Mouse (Mus musculus) embryo, embryonic 11.5 days (tissue): ENCODE results near the gene Fhit.
"Not testable (repeated sequence)": the region's sequence is repeated elsewhere in the genome, so short reads cannot be mapped to it uniquely, and the experiment has no call there.

Experiments used
- DNase-seq: peaks from one replicate; pipeline ENCODE4 v3.0.0-alpha.2; 2012; ENCODE audit warnings: low read depth, low spot score

Gene Fhit

DNA sequence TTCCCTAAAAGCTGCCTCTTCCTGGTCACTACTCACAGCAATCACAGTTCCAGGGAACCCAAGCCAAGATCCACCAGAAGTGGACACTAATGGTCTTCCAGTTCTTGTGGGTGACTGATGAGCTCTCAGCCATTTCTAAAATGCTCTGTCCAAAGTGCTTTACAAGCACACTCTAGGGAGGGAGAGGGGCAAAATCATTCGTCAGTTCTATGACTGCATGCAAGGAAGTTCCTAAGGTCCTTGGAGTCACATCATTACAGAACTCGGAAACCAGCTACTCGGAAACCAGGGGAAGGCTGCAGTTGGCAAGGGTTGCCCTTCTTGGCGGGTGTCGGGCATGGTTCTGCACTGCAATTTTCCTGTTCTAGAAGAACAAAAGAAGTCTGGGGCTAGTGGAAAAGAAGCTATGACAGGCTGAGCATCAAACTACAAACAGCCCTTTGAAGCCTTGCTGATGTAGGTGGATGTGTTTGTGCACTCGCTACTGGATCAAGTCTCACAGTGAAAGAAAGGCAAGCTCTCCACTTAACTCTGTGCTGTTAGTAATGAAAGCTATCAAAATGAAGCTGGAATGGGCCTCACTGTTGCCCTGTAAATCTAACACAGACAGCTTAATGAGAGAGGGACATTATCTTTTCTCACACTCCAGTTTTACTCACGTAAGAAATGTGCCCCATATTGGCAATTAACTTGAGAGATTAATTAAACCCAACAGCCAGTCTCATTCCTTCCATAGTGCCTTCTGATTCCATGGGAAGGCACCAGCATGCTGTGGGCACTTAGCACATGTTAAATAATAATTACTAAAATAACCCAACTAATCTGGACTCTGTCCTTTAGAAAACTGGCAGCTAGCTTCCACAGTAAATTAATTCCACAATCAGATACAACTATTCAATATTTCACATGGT is 243.7 kb downstream of the Fhit start:
- no peak for DNase-seq

DNA sequence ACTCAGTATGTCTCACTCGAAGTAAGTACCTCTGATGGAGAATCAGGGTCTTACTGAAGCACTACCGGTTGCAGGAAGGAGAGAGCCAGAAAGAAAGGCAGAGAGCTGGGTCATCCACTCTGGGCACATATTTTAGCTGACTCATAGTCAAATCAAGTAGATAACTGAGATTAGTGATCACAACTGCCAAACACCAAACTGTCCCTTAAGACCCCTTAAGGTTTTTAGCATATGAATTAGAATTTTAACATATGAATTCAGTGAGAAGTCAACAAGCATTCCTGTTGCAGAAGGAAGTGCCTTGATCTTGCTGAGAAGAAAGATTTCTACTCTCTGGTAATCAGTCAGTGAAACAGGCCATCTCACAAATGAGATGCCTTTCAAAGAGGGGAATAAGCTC is 253.8 kb downstream of the Fhit start:
- DNase-seq = no peak

DNA sequence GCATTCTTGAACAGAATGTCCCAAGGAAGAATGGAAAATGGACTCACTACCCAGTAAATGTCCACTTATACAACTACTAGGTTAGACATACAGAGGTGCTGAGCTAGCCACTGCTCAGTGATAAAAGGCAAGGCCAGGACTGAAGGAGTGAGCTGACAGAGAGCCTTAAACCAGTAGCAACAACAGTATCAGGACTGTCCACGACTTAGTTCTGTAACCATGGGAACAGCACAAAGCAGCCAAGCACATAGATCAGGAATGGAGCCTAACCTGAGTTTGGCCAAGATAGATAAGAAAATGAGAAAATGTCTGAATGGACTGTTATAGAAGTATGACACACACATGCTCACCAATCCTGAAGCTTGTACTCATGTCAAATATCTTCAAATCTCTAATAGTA is 279.1 kb downstream of the Fhit start:
- DNase-seq = no peak

DNA sequence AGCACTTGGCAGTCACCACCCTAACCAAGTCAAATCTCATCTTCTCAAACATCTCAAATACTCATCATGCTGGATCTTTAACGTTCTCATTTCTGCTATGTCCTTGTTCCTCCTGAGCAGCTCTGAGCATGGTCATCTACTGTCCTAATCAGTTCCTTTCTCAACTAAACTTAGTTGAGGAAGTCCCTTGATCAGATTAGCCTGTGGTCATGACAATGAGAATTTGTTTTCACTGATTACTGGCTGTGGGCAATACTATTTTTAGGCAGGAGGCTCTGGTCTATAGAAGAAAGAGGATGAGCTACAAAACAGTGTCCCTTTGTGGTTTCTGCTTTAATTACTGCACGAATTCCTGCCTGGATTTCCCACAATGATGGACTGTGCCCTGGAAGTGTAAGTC is 281.1 kb downstream of the Fhit start:
- DNase-seq = no peak

DNA sequence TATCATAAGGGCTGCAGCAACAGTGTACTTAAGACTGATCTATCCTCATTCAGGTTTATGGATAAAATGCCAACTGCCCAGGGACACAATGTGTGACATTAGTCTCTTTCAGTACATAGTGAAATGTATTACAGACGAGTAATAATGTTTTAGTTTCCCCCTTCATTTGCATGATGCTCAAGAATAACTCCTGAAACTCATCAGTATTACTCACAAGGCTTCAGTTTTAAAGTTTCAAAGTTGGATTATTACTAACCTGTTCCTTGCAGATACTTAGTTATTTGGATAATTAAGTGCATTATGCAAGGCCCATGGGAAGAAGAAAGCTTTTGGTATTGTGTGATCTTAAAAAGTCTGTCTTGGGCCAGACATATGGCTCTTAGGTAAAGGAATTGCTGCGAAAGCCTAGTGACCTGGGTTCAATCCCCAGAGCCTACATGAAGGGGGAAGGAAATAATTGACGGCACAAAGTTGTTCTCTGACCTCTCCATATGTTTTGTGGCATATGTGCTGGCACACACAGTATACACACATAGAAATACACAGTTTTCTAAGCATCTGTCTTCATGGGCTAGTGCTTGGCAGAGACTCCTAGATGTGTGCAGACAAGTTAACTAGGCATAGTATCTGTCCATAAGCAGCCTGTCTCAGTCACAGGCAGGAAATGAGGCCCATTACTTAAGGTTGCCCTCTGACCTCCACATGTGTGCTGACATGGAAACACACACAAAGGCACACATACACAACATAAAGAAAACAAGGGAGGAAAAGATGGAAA is 287.1 kb downstream of the Fhit start:
- no peak for DNase-seq

DNA sequence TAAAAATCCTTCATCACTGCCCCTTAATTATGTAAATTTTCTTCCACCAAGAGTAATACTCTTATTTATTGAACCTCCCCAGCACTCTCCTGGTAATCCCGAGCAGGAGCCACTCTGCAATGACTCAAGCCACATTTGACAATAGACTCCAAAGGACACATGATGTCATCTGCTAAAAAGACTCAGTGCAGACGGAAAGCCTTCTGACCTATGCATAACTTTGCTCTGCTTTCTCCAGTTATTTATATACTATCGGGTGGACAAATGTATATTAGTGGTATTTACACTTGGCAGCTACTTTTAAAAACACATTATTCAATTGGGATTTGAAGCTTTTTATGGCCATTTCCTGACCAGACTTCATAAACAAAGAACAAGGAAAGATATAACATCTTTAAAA is 304.2 kb downstream of the Fhit start:
- no peak for DNase-seq

DNA sequence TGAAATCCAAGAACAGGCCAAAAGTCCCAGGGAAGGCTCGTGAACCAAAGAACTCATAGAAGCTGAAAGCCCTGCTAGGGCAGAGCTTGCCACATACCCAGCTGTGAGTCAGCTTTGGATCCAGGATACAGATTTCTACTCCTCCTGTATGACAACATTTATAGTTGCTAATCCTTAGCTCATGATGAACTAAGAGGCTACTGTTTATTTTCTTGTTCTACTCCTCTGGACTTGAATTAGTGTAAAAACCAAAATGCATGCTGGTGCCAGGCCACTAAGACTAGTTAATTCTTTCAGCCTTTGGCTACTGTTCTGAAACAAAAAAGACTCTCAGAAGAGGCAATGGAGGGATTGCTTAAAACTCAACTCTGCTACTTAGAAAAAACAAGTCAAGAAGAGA is 309.9 kb downstream of the Fhit start:
- DNase-seq = no peak

DNA sequence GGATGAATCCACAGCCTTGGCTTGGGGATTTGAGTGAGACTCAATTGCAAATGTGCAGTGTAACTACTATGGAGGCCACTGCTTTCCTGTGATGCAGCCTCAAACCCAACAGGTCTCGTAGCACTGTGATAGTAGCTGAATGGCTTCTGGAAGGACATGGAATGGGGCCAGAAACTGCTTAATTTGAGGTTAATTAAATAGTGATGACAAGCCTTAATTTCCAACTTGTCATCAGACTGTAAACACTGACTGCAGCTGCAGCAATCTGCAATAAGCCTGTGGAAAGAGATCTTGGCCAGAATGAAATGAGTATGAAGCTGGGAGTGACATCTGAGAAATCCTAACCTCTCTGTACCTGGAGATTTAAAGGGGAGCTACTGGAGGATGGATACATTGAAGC is 325.8 kb downstream of the Fhit start:
- DNase-seq = no peak

DNA sequence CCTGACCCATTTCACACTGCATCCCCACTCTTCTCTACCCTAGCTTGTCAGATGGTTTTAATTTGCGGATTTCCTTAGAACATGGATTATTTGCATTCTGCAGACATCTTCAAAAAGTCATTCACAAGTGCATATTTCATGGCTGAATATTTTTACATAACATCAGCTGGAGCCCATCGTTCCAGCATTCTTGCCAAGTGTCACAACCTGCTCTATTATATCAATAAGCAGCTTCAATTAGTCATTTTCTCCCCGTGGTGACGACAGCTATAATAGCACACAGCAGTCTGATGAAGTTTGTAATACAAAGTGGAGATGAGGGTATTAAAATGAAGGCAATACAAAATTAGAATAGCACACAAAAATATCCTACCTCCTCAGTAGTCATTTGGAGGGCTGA is 337.0 kb downstream of the Fhit start:
- no peak for DNase-seq

DNA sequence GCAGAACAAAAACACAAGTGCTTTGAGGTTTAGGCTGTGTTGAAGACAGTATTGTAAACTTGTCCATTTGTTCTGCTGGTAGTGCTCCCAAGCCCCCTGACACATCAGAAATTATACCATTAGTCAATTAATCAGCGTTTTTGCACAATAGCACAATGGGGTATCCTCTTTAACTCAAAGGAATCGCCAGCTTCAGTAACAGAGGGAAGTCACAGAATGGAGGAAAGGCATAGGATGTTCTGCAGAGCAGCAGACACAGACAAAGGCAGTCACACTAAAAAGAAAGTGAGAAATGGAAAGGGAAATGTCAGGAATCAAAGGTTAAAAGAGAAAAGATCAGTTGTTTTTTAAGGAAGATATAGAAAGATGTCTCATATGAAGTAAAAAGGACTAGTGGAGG is 348.3 kb downstream of the Fhit start:
- DNase-seq = no peak

DNA sequence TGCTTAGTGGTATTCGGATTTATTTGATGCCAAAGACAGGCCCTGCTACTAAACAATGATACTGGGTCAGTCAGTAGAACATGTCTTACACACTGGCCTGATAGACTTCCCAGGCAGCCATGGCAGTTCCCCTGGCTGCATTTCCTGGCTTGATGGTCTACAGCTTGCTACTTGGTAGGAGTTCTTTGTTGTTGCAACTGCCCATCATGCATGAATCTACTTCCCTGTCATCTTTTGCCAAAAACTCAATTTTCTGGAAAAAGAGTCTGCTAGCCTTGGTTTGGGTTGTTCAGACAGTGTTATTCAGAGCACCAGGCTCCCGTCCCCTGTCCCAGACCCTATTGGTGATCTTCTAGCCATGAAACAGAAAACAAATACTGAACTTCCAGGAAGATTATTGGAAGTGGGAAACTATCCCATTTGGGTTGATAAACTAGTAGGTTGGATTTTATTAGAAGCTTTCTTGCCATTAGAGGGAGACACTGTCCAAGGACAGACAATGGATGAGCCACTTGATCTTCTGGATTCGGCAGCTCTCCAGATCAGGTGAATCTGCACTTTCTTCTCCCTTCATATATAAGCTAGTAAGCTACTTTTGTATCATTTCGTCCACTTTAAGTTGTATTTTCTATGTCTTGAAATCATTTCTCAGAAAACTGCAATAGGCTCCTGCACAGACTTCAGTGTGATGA is 363.2 kb downstream of the Fhit start:
- no peak for DNase-seq

DNA sequence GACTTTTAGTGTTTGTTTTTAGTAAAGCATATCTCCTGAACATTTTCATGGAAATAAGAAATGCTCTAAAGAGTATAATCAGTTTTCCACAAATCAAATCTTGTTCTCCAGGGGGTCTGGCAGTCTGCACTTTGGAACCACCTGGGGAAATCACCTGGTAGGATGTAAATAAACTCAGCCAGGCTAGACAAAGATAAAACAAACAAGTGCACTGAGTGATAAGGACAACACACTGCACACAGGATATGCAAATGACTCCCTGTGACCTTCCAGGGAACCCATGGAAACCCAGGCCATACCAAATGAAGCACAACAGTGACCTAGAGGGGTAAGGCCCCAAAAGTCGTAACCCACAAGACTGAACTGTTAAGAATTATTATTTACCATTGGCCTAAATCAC is 364.2 kb downstream of the Fhit start:
- DNase-seq = no peak

DNA sequence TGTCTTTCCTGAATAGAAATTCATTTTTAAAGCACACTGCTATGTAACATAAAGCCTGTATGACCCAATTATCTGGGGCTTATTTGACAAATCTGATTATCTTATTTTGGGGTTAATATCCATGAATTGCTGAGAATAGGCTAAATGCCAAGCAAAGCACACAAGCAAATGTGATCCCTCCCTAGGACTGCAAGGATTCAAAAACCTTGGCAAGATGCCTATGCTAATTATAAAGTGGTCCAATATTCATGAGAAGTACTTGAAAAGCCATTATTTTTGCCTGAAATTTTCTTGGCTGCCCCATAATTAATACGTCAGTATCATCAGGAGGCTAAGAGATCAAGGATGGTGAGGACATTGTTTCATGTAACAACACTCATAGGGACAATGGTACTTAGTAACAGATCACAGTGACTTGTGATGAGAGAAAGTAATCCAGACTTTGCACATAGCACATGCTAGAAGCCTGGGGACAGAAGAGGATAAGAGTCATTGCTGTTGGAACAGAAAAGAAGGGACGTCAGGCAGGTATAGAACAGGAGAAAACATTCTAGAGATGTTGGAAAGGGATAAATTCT is 366.2 kb downstream of the Fhit start:
- DNase-seq = no peak

DNA sequence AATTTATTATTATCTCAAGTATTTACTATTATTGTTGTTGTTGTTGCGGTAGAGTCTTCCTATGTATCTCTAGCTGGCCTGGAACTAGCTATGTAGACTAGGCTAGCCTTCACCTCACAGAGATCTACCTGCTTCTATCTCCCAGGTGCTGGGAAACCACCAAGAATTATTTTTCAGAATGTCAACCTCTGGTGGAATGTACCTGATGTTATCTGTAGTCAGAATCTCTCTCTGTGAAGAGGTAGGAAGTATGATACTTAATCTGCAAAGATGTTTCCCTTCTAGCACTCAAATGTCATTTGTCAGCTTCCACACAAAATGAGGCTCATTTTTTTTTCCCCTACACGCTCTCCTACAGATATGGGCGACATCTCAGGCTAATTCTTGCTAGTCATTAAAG is 377.9 kb downstream of the Fhit start:
- DNase-seq = no peak

DNA sequence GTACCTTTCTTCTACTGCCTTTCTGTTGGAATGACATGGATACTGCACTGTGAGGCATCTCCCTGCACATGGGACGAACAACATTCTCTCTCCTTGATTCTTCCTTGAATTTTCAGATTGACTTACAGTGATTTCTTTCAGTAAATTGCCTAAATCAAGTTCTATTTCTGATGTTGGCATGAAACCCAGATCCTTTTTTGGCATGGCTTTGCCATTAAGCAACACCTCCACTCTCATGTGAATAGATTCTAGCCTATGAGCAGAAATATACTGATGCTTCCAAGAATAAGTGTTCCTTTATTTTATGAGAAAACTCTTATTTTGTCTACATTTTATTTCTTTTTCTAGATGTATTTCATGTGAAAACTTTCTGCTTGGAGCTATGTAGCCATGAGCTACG is 383.1 kb downstream of the Fhit start:
- DNase-seq = no peak

DNA sequence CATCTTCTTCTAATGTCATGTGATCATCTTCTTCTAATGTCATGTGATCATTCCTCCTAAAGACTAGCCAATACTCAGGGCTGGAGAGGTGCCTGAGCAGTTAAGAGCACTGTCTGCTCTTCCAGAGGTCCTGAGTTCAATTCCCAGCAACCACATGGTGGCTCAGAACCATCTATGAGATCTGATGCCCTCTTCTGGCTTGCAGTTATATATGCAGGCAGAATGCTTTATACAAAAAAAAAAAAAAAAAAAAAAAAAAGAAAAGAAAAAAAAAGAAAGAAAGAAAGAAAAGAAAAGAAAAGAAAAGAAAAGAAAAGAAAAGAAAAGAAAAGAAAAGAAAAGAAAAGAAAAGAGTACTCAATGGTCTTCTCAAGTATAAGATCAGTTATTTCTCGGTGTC is 407.0 kb downstream of the Fhit start:
- not testable (repeated sequence) for DNase-seq

DNA sequence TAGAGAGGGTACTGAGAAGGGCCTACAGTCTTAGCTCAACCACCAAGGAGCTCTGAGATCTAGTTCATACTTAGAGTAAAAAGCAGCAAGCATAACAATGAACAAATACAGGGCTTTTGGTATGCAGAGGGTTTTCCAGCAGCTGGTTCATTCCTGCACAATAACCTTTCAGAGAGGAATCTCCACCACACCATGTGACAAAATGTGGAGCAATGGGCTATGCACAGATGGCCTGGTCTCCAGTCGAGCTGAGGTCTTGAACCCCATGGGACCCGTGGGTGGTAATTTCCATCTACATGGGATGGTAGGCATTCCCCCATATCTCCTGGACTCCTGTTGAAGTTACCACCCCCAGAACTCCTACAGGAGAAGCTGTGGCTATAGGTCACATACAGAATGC is 423.8 kb downstream of the Fhit start:
- DNase-seq = no peak

DNA sequence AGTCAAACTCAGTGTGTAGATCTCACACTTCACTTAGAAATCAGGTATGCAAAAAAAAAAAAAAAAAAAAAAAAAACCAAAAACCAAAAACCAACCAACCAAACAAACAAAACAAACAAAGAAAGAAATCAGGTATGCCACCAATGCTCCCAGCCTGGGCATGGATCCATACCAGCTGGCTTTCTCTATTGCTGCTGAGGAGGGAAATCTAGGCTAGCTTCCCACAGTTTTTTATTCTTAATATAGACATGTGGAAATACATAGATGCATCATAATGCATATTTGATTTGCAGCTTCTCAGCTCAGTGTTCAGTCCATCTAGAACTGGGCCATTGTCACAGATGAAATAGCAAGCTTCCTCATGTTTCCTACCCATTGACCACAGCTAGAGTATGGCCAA is 439.3 kb downstream of the Fhit start:
- no peak for DNase-seq

DNA sequence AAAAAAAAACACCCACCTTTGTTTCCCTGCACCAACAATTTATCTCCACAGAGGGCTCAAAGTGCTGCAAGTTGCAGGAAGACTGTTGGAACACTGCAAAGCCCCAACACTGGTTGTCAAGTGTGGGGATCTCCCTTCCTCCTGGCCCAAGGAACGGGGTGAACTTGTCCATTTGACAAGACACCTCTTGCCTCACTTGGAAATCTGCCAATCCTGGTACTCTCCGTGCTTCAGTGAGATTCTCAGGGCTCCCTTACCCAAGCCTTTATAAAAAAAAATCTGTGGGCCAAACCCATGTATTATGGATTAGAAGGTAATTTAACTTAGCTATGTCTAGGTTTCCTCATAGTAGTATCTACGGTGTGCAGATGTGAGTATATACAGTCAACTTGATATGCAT is 448.9 kb downstream of the Fhit start:
- no peak for DNase-seq

DNA sequence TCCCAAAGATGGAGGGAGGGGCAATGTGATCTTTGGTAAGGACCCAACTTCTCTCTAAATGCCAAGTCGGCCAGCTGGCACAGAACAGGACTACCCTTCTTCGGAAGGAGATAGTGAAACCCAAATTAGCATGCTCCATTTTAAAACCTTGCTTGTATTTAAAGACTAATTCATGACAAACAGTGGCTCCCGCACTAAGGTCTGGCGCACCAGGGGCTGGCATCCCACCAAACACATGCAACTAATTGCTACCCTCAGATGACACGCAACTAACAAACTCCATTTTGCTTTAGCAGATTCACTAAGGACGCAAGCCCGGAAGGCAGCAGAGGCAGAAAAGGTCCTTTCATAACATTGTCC is 449.3 kb downstream of the Fhit start:
- DNase-seq = no peak

DNA sequence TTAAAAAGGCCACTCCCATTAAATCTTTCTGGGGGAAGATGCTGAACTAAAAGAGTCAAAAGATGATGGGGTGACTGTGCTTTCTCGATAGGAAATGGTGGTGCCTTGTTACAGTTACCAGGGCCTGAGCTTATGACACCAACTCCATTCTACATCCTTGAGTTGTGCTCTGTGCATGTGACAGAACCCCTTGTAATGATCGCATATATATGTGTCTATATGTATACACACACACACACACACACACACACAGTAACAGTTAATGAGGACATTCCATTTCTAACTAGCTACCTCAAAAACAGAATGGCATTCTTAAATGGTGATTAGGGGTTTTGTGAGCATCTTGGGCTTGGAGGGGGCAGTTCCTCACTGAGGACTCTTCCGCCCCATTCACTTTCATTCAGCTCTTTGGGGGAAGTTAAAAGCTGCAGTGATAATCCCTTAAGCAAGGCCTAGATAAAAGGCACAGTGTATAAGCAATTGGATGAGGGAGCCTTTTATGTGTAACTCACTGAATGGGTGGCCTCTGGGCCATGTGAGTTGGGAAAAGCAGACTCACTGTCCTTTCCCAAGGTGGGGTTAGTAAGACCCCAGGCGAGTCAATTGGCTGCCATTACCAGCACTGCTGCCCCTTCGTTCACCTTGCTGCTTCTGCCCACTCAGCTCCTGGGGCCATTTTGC is 449.9 kb downstream of the Fhit start:
- DNase-seq = no peak
